Mouse (Mus musculus) adrenal gland, adult 8-10 months (tissue): ENCODE measurements around the gene Gm10643. TPM values are rescaled to one million over a fixed set of nuclear protein-coding genes. Genes with fewer than 3 reads are reported as not detected.

Experiments used
- DNase-seq: peaks from one replicate; pipeline ENCODE4 v3.0.0; 2022
- microRNA-seq, 2 experiments: library from miRNA; unstranded; fragments of <30 nt; microRNA quantifications; one replicate each; pipeline ENCODE4 v1.2.0; 2022
- total RNA-seq, 4 experiments: library from RNA; stranded (reverse); gene quantifications; 2 replicates each; pipeline ENCODE4 v1.2.4; 2022

Gene Gm10643
- total RNA-seq, 4 experiments from 2014 or later, result 2.9 to 5.9 (median 4.2) TPM

GRCm38 (mm10) chr8:84038015-84038414, 26.9 kb downstream of the Gm10643 start:
- DNase-seq, result peak; percentile 54

GRCm38 (mm10) chr8:84032777-84033176, 32.2 kb downstream of the Gm10643 start:
- peak; percentile 67 for DNase-seq

- DNase-seq, result no peak
Measured at GRCm38 (mm10) chr8:84029272-84029671, 35.7 kb downstream of the Gm10643 start.

GRCm38 (mm10) chr8:84027449-84027848, 37.5 kb downstream of the Gm10643 start:
- DNase-seq, result no peak

GRCm38 (mm10) chr8:84025863-84026262, 39.1 kb downstream of the Gm10643 start:
- DNase-seq, result no peak

GRCm38 (mm10) chr8:84024171-84024570, 40.8 kb downstream of the Gm10643 start:
- DNase-seq, result no peak

GRCm38 (mm10) chr8:84023631-84024030, 41.3 kb downstream of the Gm10643 start:
- no peak for DNase-seq

GRCm38 (mm10) chr8:84023085-84023484, 41.9 kb downstream of the Gm10643 start:
- DNase-seq, result no peak

GRCm38 (mm10) chr8:84021569-84021968, 43.4 kb downstream of the Gm10643 start:
- DNase-seq, result no peak

- no peak for DNase-seq
Measured at GRCm38 (mm10) chr8:84021096-84021495, 43.8 kb downstream of the Gm10643 start, which contains the start of gene Palm3. Palm3 (plus strand) TSS chr8:84021471.

- no peak for DNase-seq
Measured at GRCm38 (mm10) chr8:84019738-84020137, 45.2 kb downstream of the Gm10643 start.

- DNase-seq, result no peak
Measured at GRCm38 (mm10) chr8:84015833-84016232, 49.1 kb downstream of the Gm10643 start.

Small RNAs within 50 kb of the gene (microRNA-seq; reads per million reads assigned to microRNA genes)
- gene Mir709, result 0 reads per million in 2 experiments

Other genes starting within 250 kb of the Gm10643 start
- gene Adgrl1, start 165.0 kb downstream of the Gm10643 start, total RNA-seq, result 100 to 1,000 TPM in 3 of 4 experiments, 10 to 100 TPM in 1; 90.5 to 113 (median 105) TPM
- 1 to 10 TPM; 1.5 to 2.2 (median 1.9) TPM for gene Gm10644, start 109.9 kb downstream of the Gm10643 start, total RNA-seq
- gene Asf1b, start 109.6 kb downstream of the Gm10643 start, total RNA-seq, result 1 to 10 TPM; 1.1 to 2.7 (median 1.8) TPM
- gene Prkaca, start 92.1 kb downstream of the Gm10643 start, total RNA-seq, result 100 to 1,000 TPM; 240 to 263 (median 253) TPM
- 10 to 100 TPM; 27.4 to 44.2 (median 34.9) TPM for gene Samd1, start 67.5 kb downstream of the Gm10643 start, total RNA-seq
- under 1 TPM in 2 of 4 experiments, not detected in 2; 0.49 TPM for gene 1700067K01Rik, start 63.6 kb downstream of the Gm10643 start, total RNA-seq
- gene 2210011C24Rik, start 53.0 kb downstream of the Gm10643 start, total RNA-seq, result under 1 TPM in 2 of 4 experiments, not detected in 2; 0.62 to 0.77 TPM
- 1 to 10 TPM in 3 of 4 experiments, under 1 TPM in 1; 0.70 to 3.9 (median 2.3) TPM for gene Palm3, start 43.7 kb downstream of the Gm10643 start, total RNA-seq
- gene Il27ra, start 22.5 kb downstream of the Gm10643 start, total RNA-seq, result 1 to 10 TPM; 1.9 to 3.1 (median 2.8) TPM
- not detected for gene Rln3, start 20.1 kb downstream of the Gm10643 start, total RNA-seq
- 10 to 100 TPM; 16.8 to 25.2 (median 20.5) TPM for gene Rfx1, start 1.7 kb upstream of the Gm10643 start, total RNA-seq
- 10 to 100 TPM; 18.3 to 27.1 (median 23.8) TPM for gene Dcaf15, start 39.6 kb upstream of the Gm10643 start, total RNA-seq
- under 1 TPM; 0.10 to 0.86 (median 0.34) TPM for gene Podnl1, start 60.9 kb upstream of the Gm10643 start, total RNA-seq
- gene Cc2d1a, start 82.8 kb upstream of the Gm10643 start, total RNA-seq, result 10 to 100 TPM; 33.9 to 51.2 (median 40.3) TPM
- gene 4930432K21Rik, start 82.9 kb upstream of the Gm10643 start, total RNA-seq, result under 1 TPM; 0.38 to 0.81 (median 0.40) TPM
- gene Nanos3, start 120.1 kb upstream of the Gm10643 start, total RNA-seq, result 1 to 10 TPM in 2 of 4 experiments, under 1 TPM in 2; 0.75 to 2.9 (median 1.2) TPM
- 10 to 100 TPM; 36.2 to 53.9 (median 48.0) TPM for gene Zswim4, start 171.9 kb upstream of the Gm10643 start, total RNA-seq
- gene D8Ertd738e, start 184.6 kb upstream of the Gm10643 start, total RNA-seq, result 100 to 1,000 TPM; 171 to 296 (median 225) TPM
- 10 to 100 TPM; 26.9 to 52.8 (median 51.6) TPM for gene Mri1, start 192.2 kb upstream of the Gm10643 start, total RNA-seq
- gene Ccdc130, start 205.2 kb upstream of the Gm10643 start, total RNA-seq, result 10 to 100 TPM; 21.5 to 27.7 (median 24.6) TPM